9 mouse cellular contexts compared by ENCODE assay signal in the genomic region with DNA sequence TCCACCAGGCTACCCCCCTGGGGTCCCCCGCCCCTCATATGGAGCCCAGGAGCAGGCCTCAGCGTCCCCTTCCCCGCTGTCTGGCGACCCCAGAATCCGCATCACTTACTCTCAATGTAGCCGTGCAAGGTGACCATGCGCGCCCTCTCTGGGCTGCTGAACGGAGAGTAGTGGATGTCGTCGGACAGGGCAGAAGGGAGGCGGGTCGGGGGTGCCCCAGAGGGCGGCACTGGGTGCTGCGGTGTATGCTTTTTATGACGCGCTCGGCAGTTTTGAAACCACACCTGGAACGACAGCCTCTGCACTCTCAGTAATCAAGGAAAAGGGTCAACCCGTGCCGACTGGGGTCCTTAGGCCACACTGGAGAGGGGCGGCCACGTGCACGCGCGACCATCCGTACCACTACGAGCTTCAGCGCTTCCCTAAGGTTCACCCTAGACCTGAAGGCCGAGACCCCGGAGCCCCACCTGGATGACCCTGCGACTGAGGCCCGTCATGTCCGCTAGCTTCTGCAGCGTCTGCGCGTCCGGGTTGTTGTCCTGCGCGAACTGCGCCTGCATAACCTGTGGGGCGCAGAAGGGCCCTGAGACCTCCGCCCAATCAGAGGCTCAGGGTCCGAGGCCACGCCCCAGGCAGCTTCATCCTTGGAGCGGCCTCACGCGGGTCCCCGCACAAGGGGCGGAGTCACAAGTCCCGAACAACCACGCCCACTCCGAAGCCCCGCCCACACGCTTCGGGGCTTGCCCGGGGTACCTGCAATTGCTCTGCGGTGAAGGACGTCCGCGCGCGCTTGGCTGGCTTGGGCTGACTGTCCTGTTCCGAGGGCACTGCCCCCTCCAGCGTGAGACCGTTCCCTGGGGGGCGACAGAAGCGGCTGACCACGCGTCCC. TPM values are rescaled to one million over a fixed set of nuclear protein-coding genes. Genes with fewer than 3 reads are reported as not detected.
A peak's percentile ranks its signal among the peaks of the same experiment; 100 is the strongest.
DNase-seq lines count a peak whose midpoint lies in the region; ATAC-seq and TF ChIP-seq lines count a peak whose summit lies in the region.
"Had no signal": no experiment of that assay in that cellular context is flagged by ENCODE, and none has a peak within 500 bp of the region (broad histone marks: within the 10 kb centered on the region; RNA-seq: fewer than 3 reads in every experiment).

No protein-coding gene starts in this region.

- intact Hi-C loops in heart, adult 2 months (cut with DNase I), result no loop called here

- TF ChIP-seq EP300 in heart, adult 2 months (IDR thresholded peaks at IDR 0.05; ENCODE audit: insufficient read depth, low read depth, low read length), result no peak

- peak; percentile 85 for ATAC-seq in lung, embryonic 14.5 days (ENCODE audit: insufficient read depth)

- peak overlapping the region; percentile 73 for H3K4me2 ChIP-seq in lung, embryonic 14.5 days

- peaks cover 6% of the 10 kb centered on the region for H3K27me3 ChIP-seq in heart, adult 2 months (ENCODE audit: control insufficient read depth, insufficient read depth, low read length)
- H3K27me3 ChIP-seq in lung, embryonic 14.5 days (ENCODE audit: insufficient read depth, low read length), result peaks cover 89% of the 10 kb centered on the region

- no peak for TF ChIP-seq CTCF in heart, adult 2 months (IDR thresholded peaks at IDR 0.05)
- TF ChIP-seq CTCF in lung, embryonic 14.5 days (IDR thresholded peaks at IDR 0.05; ENCODE audit: low read depth), result no peak
- TF ChIP-seq CTCF in olfactory bulb, adult 2 months (IDR thresholded peaks at IDR 0.05; ENCODE audit: insufficient read depth, low read depth, low read length), result no peak

- H3K36me3 ChIP-seq in heart, adult 2 months (ENCODE audit: control insufficient read depth, insufficient read depth, low read length), result no peaks in the 10 kb centered on the region
- no peaks in the 10 kb centered on the region for H3K36me3 ChIP-seq in lung, embryonic 14.5 days (ENCODE audit: insufficient read depth)

- no peak for TF ChIP-seq POLR2A in heart, adult 2 months (IDR thresholded peaks at IDR 0.05; ENCODE audit: insufficient read depth, low read depth, low read length)
- TF ChIP-seq POLR2A in olfactory bulb, adult 2 months (IDR thresholded peaks at IDR 0.05; ENCODE audit: insufficient read depth, low read depth, low read length), result no peak

- peak overlapping the region; percentile 5; the same call in 1 of the 2 replicates for H3K4me3 ChIP-seq in heart, adult 2 months
- H3K4me3 ChIP-seq in lung, embryonic 14.5 days (ENCODE audit: low read depth, low read length), result peak overlapping the region; percentile 41
- peak overlapping the region; percentile 1; the same call in 1 of the 2 replicates for H3K4me3 ChIP-seq in olfactory bulb, adult 2 months (ENCODE audit: insufficient read depth, low read depth, low read length)

- no peaks in the 10 kb centered on the region for H3K4me1 ChIP-seq in heart, adult 2 months (ENCODE audit: control insufficient read depth, insufficient read depth, low read length)
- 0 out of 2 replicates have a peak, but pooled peaks cover 4% of the 10 kb centered on the region for H3K4me1 ChIP-seq in lung, embryonic 14.5 days (ENCODE audit: insufficient read depth)
- H3K4me1 ChIP-seq in olfactory bulb, adult 2 months (ENCODE audit: control insufficient read depth, insufficient read depth, low read length), result peaks cover 11% of the 10 kb centered on the region

- DNase-seq in heart, adult 2 months, result peak in 1 of 2 experiments; percentile 54
- DNase-seq in heart, adult 8-10 months (ENCODE audit: low spot score), result no peak
- DNase-seq in c-Kit-negative CD71-positive TER-119-positive erythroid progenitor cells, embryonic 14.5 days (ENCODE audit: low read depth, low spot score), result peak; percentile 8
- peak; percentile 34 for DNase-seq in gastrocnemius, postnatal 10 days
- DNase-seq in kidney, adult 18-20 months, result peak; percentile 66
- DNase-seq in lung, embryonic 14.5 days, result peak; percentile 89
- DNase-seq in yolk sac, embryonic 10.5 days (ENCODE audit: low spot score), result peak; percentile 88

- H3K9me3 ChIP-seq in lung, embryonic 14.5 days (ENCODE audit: low read depth, low read length), result no peaks in the 10 kb centered on the region

- WGBS in heart, adult 2 months, result 30% methylated on average over 70 of the region's 70 CpGs
- WGBS in lung, embryonic 14.5 days, result 4% methylated on average over 70 of the region's 70 CpGs
- 5% methylated on average over 70 of the region's 70 CpGs for WGBS in olfactory bulb, adult 2 months

- no peaks in the 10 kb centered on the region for H3K79me2 ChIP-seq in heart, adult 2 months (replicated peaks; ENCODE audit: control insufficient read depth, insufficient read depth, low read length)

- no peak overlapping the region for H3K9ac ChIP-seq in heart, adult 2 months (ENCODE audit: low read depth, low read length)
- H3K9ac ChIP-seq in lung, embryonic 14.5 days, result 0 out of 2 replicates have a peak overlapping the region, but pooled peaks have one; percentile 25

- H3K27ac ChIP-seq in heart, adult 2 months, result no peak overlapping the region
- H3K27ac ChIP-seq in lung, embryonic 14.5 days (ENCODE audit: low read depth), result no peak overlapping the region
- H3K27ac ChIP-seq in olfactory bulb, adult 2 months (ENCODE audit: insufficient read depth, low read depth, low read length), result no peak overlapping the region
- H3K27ac ChIP-seq: macrophage had no signal

RNA-seq across cellular contexts. Expression of gene Lhx6, which starts 14.1 kb away (rescaled TPM):
- total RNA-seq in heart, adult 2 months (2021), result 1 to 10 TPM; 2.0 to 4.7 TPM
- 2.7 and 3.2 TPM in 2 replicates for polyA plus RNA-seq in heart, adult 2 months (2012; rRNA removed)
- total RNA-seq in heart, adult 8-10 months (2022), result 1 to 10 TPM; 2.5 to 6.0 (median 3.3) TPM
- total RNA-seq in gastrocnemius, postnatal 10 days (2021), result 1 to 10 TPM; 3.3 to 6.2 TPM
- polyA plus RNA-seq in lung, embryonic 14.5 days (2014; fragmentation: Nextera tagmentation; extraction: Ambion mirVana), result 10.8 and 12.8 TPM in 2 replicates
- polyA plus RNA-seq in olfactory bulb, adult 2 months (2012; ENCODE audit: insufficient read depth, insufficient read length, low replicate concordance, missing spikeins), result not detected in 2 replicates
- polyA plus RNA-seq: macrophage had no signal

RNA-seq across cellular contexts. Expression of gene Morn5, which starts 41.8 kb away (rescaled TPM):
- total RNA-seq in heart, adult 2 months (2021), result not detected
- polyA plus RNA-seq in heart, adult 2 months (2012; rRNA removed), result 0.61 and 0.73 TPM in 2 replicates
- total RNA-seq in heart, adult 8-10 months (2022), result not detected
- total RNA-seq in gastrocnemius, postnatal 10 days (2021), result not detected
- polyA plus RNA-seq in lung, embryonic 14.5 days (2014; fragmentation: Nextera tagmentation; extraction: Ambion mirVana), result 0.54 and 1.0 TPM in 2 replicates
- polyA plus RNA-seq in olfactory bulb, adult 2 months (2012; ENCODE audit: insufficient read depth, insufficient read length, low replicate concordance, missing spikeins), result not detected in 2 replicates
- polyA plus RNA-seq: macrophage had no signal

RNA-seq across cellular contexts. Expression of gene Ndufa8, which starts 41.9 kb away (rescaled TPM):
- total RNA-seq in heart, adult 2 months (2021), result 100 to 1,000 TPM; 605 to 690 TPM
- polyA plus RNA-seq in heart, adult 2 months (2012; rRNA removed), result 406 and 431 TPM in 2 replicates
- 100 to 1,000 TPM; 642 to 707 (median 697) TPM for total RNA-seq in heart, adult 8-10 months (2022)
- total RNA-seq in gastrocnemius, postnatal 10 days (2021), result 100 to 1,000 TPM; 278 to 336 TPM
- polyA plus RNA-seq in lung, embryonic 14.5 days (2014; fragmentation: Nextera tagmentation; extraction: Ambion mirVana), result 247 TPM in 2 replicates
- not detected in 2 replicates for polyA plus RNA-seq in olfactory bulb, adult 2 months (2012; ENCODE audit: insufficient read depth, insufficient read length, low replicate concordance, missing spikeins)

RNA-seq across cellular contexts. Expression of gene Mrrf, which starts 45.1 kb away (rescaled TPM):
- 10 to 100 TPM; 36.2 to 46.8 TPM for total RNA-seq in heart, adult 2 months (2021)
- 70.1 and 71.7 TPM in 2 replicates for polyA plus RNA-seq in heart, adult 2 months (2012; rRNA removed)
- total RNA-seq in heart, adult 8-10 months (2022), result 10 to 100 TPM; 40.5 to 44.0 (median 42.3) TPM
- total RNA-seq in gastrocnemius, postnatal 10 days (2021), result 10 to 100 TPM; 18.7 to 21.4 TPM
- polyA plus RNA-seq in lung, embryonic 14.5 days (2014; fragmentation: Nextera tagmentation; extraction: Ambion mirVana), result 30.4 and 42.3 TPM in 2 replicates
- not detected in 2 replicates for polyA plus RNA-seq in olfactory bulb, adult 2 months (2012; ENCODE audit: insufficient read depth, insufficient read length, low replicate concordance, missing spikeins)

RNA-seq across cellular contexts. Expression of gene Rbm18, which starts 45.5 kb away (rescaled TPM):
- 10 to 100 TPM; 31.7 to 33.9 TPM for total RNA-seq in heart, adult 2 months (2021)
- polyA plus RNA-seq in heart, adult 2 months (2012; rRNA removed), result 15.4 and 33.0 TPM in 2 replicates
- 10 to 100 TPM; 31.0 to 37.1 (median 33.3) TPM for total RNA-seq in heart, adult 8-10 months (2022)
- 10 to 100 TPM; 32.9 to 33.3 TPM for total RNA-seq in gastrocnemius, postnatal 10 days (2021)
- polyA plus RNA-seq in lung, embryonic 14.5 days (2014; fragmentation: Nextera tagmentation; extraction: Ambion mirVana), result 71.1 and 76.4 TPM in 2 replicates
- not detected in 2 replicates for polyA plus RNA-seq in olfactory bulb, adult 2 months (2012; ENCODE audit: insufficient read depth, insufficient read length, low replicate concordance, missing spikeins)
